Mouse (Mus musculus) kidney, postnatal 10 days (tissue): Measurements from ENCODE around the gene Caml.
"Not testable (repeated sequence)": the region's sequence is repeated elsewhere in the genome, so short reads cannot be mapped to it uniquely, and the experiment has no call there.

Experiments used
- DNase-seq: peaks from one replicate; pipeline ENCODE4 v3.0.0; 2021; ENCODE audit warnings: mixed read lengths

The Caml gene

DNA sequence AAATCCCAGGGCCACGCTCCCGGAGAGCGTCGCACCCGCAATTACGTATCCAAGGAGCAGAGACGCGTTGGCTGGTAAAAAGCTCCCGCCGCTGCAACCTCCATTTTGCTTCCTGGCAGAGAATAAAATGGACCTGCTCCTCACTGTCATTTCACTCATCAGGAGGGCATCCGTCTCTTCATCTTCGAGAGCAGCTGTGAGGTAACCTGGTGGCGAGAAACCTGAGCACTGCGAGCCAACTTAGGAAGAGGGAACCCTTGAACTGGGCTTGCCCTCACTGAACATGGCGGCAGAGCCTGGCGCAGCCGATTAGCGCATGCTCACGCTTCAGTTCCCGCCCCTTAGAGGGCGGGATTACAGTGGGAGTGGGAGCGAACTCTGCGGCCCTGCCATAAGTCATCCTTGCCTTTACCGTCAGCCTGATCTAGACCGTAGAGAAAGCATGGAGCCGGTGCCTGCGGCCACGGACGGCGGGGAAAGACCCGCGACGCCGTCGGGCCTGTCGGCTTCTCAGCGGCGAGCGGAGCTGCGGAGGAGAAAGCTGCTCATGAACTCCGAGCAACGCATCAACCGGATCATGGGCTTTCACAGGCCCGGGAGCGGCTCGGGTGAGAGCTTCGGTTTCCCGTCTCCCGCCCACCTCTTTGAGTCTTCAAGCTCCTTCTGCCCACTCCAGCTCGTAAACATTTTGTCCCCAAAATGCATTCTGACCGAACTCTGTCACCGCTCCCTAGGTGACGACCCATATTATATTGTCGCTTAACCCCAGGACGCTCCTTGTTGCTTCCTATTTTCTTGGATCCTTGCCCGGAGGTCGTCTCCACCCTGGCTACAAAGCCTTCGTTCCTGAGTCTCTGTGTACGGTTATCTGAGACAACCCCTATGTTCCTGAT is at the start of gene Caml:
Caml (plus strand) TSS at position 357 of the 893 bp plus-strand sequence.
- DNase-seq = peak; percentile 93

DNA sequence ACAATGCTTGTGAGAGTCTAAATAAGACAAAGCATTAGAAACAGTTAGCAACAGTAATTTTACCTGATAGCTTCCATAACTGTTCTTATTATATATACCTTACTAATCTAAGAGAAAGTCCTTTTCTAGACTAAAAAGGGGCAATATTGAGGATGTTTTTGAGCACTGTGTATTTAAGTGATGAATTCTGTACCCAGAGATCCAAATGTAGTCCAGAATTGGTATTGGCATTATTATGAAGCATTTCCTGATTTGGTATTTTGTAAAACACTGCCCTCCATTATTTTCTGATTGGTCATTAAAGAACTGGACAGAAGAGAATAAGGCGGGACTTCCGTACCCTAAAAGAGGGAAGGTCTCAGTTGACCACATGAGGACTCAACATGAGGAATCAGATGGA is 49.4 kb upstream of the Caml start, which contains the start of gene Tmed9:
Tmed9 (plus strand) TSS at position 301 of the 400 bp plus-strand sequence.
- DNase-seq = no peak

DNA sequence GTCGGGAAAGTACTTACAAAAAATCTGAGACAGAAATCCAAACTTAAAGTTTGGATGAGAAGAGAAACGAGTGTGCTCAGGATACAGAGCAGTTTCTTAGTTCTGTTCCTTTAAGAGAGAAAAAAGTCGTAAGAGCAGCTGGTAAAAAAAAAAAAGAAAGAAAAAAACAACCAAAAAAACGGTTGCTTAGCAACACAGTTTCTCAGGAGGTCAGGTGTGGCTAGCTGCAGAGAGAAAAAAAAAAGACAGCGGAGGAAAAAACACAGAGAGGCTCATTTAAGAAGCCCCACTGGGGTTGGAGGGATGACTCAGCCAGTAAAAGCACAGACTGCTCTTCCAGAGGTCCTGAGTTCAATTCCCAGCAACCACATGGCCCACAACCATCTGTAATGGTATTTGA is 48.5 kb upstream of the Caml start:
- no peak for DNase-seq

DNA sequence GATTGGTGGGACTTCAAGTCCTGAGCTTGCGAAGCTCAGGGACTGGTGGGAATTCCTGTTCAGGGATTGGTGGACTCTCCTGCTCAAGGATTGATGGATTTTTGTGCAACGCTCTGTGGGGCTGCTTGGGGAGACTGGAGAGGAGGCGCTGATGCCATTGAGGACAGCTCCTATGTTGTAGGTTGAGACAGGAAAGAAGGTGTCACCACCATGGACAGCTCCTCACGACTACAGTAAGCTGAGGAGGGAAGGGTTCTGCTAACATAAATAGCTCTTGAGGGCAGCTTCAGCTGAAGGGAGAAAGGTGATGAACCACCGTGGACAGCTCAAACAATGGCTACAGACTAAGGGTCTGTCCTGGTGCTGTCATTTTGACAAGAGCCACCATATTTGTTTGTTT is 46.9 kb upstream of the Caml start:
- no peak for DNase-seq

DNA sequence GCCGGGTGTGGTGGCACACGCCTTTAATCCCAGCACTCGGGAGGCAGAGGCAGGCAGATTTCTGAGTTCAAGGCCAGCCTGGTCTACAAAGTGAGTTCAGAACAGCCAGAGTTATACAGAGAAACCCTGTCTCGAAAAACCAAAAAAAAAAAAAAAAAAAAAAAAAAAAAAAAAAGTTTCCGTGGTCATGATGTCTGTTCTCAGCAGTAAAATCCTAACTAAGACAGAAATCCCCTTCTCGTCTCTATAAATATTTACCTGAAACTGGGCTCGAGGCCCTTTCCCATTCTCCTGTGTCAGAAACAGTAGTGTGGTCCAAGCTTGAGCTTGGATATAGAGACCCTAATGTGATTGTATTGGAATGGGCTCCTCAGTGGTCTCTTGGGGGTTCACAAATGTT is 45.9 kb upstream of the Caml start:
- not testable (repeated sequence) for DNase-seq

DNA sequence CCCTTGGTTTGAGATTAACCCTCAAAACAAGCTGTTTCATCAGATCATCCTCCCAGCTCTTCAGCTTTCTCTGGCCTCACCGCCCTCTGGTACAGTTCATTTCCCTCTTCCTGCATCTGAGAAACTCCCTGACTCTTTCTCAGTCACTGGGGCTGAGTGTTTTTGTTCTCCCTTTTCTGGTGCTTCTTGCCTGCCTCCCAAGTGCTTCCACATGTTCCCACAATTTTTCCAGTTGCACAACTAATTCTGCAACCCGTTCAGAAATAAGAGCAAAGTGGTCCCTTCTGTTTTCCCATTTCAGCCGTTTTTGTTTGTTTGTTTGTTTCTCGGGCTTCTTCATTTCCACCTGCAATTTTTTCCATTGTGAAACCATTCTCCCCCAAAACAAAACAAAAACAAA is 44.7 kb upstream of the Caml start:
- no peak for DNase-seq

DNA sequence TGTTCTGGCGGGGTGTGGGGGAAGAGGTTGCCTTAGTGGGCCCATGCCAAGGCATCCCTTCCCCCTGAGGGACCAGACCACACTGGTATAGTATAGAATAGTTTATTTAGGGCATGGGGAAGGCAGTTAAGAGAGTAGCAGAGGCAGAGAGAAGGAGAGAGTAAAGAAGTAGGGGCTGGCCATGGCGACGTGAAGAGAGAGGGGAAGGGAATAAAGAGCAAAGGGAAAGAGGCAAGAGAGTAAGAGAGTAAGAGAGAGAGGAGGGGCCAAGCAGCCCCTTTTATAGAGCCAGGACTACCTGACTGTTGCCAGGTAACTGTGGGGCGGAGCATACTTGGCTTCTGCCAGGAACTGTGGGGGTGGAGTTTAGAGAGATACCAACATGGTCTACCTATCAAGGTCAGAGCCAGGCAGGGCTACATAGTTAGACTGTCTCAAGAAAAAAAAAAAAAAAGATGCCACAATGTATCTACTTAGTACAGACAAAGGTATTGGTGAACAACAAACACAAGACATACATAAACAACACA is 30.8 kb upstream of the Caml start:
- peak; percentile 42 for DNase-seq

DNA sequence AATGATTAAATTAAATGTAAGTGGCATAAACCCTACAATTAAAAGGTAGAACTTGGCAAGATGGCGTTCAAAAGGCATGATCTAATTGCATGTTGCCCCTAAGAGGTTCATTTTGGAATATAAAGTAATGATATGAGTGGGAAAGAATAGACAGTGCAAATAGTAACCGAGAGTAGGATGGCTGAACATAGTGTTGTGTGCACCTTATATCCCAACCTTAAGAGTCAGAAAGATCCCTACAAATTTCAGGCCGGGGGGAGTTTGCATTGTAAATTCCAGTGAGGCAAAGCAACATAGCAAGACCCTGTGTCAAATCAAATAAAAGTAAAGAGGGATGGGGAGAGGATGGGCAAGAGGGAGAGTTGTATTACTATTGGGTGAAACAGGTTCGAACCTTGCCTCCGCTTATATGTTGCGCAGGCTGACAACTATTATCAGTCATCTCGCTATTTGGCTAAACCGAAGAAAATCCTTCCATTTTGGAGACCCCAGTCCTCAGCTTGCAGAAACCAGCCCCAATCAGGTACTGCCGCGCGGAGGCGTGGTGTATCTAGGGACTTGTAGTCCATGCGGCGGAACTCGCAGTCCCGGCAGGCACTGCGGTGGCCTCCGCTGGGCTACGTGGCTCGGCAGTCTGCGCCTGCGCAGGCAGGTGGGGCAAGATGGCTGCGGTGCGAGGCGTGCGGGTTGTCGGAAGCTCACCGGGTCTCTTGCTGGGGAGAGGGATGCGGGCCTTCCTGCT is 30.1 kb upstream of the Caml start:
- peak; percentile 98 for DNase-seq

DNA sequence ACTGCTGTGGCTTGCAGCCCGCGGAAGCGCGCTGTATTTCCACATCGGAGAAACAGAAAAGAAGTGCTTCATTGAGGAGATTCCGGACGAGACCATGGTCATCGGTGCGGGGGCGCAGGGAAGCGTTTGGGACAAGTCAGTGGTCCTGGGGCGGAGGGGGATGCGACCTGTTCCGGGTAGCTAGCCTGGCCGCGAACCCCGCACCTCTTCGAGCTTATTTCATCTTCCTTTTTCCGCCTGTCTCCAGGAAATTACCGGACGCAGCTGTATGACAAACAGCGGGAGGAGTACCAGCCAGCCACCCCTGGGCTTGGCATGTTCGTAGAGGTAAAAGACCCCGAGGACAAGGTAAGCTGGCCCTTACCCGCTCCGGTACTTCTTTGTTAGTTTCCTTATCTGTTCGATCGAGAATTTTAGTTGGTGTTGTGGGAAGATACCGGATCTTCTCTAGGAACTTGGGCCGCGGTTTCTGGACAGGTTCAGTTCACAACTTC is 29.5 kb upstream of the Caml start:
- no peak for DNase-seq

DNA sequence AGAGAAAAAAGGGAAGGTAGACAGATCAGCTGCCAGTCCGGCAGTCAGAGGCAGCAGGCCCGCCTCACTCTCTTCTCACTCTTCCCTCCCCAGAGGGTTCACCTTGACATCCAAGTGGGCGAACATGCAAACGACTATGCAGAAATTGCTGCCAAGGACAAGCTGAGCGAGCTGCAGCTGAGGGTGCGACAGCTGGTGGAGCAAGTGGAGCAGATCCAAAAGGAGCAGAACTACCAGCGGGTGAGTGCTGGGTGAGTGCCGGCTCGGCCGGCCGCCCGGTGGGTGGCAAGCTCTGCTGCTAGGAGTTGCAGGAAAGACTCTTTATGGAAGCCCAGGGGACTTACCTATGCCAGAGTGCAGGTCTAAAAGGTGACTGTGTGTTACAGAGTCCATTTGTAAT is 27.4 kb upstream of the Caml start:
- no peak for DNase-seq

DNA sequence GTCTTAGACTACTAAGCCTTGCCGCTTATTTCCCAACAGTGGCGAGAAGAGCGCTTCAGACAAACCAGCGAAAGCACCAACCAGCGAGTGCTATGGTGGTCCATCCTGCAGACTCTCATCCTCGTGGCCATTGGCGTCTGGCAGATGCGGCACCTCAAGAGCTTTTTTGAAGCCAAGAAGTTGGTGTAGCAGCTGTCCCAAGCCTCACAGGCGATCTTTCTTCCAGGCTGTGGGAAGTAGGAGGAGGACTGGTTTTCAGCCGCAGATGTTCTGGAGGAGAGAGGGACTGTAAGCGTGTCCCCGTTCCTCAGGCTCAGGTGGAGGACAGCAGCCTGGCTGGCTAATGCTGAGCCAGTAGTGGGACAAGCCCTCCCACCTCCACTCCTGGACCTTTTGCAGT is 26.0 kb upstream of the Caml start:
- no peak for DNase-seq

DNA sequence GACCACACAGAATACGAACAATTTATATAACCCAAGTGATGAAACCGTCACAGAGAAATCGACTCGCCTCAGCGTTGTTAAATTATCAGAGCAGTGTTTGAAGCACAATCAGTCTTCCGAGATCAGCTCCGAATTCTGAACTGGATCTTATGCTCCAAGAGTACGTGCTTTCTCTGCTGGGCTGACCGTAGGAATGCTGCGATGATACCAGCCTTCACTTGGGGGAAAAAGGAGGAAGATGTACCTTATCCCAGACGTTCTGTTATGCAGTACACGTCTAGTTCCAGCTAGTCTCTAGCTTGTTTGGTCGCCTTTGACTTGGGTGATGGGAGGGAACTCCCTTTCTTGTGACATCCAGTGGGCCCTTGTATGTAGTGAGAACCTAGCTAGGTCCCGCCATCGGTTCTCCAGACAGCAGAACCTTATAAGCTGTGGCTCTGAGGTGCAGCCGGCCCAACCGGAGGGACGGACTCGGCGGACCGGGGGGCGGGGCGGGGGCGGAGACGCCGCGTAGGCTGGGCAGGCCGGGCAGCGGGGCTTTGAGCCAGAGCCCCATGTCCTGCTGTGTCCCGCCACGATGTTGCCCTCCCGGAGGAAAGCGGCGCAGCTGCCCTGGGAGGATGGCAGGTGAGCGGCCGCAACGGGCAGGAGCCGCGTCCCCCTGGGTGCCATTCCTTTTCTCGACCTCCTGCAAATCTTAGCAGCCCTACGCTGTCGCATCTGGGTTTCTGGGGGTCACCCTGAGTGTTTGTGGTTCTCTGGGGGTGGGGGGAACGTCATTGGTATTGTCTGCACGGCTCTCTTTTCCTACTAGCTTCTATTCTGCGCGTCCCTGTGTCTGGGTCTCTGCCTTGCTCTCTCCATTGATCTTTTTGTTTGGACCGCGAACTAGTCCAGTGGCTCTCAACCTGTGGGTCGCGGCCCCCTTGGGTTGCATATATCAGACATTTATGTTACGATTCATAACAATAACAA is 23.0 kb upstream of the Caml start, which contains the start of gene B4galt7:
B4galt7 (plus strand) TSS at position 331 of the 975 bp plus-strand sequence.
- peak; percentile 93 for DNase-seq

DNA sequence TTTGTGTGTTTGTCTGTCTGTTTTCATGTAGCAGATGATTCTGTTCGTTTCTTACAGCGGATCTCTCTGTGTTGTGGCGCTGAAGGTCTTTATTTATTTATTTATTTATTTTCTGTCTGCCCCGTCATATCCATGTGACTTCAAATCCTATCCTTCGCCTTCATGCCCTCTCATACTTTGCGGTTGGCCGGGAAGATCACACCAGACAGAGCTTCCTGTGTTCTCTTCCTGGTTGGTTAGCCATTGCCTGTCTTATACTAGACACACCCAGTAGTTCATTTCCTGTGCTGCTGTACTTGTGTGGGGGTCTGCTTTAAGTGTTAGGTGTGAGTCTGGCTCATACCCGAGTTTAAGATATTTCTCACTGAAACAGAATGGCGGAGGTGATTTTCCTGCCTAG is 22.1 kb upstream of the Caml start:
- no peak for DNase-seq

DNA sequence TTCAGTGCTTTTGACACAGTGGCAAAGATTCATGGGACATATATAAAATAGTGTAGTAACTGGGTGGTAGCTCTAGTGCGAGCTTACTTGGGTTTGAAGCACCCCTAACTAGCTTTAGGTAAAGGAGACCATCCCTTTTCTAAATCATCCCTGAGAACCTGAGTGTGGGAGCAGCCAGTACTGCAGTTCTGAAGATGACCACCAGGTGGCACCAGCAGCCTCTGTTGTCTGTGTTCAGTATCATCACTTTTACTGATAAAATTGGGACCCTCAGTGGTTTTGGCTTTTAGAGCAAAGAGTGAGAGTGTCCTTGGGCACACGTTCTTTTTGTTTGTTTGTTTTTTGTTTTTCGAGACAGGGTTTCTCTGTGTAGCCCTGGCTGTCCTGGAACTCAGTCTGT is 21.2 kb upstream of the Caml start:
- DNase-seq = peak; percentile 91

DNA sequence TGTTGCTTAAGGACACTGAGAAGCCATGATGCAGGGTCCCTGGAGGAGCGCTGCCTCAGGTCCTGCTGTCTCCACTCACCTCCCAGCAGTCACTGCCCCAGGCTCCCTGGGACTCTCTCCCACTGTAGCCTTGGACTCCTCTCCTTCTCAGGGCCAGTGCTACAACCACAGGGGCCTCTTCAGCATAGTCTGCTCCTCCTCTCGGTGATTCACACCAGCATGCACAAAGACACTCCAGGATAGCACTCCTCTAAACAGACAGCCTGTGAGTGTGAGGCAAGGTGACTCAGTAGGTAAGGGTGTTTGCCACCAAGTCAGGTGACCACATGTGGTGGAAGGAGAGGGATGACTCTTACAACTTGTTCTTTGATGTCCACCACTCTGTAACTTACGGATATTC is 18.2 kb upstream of the Caml start:
- no peak for DNase-seq

DNA sequence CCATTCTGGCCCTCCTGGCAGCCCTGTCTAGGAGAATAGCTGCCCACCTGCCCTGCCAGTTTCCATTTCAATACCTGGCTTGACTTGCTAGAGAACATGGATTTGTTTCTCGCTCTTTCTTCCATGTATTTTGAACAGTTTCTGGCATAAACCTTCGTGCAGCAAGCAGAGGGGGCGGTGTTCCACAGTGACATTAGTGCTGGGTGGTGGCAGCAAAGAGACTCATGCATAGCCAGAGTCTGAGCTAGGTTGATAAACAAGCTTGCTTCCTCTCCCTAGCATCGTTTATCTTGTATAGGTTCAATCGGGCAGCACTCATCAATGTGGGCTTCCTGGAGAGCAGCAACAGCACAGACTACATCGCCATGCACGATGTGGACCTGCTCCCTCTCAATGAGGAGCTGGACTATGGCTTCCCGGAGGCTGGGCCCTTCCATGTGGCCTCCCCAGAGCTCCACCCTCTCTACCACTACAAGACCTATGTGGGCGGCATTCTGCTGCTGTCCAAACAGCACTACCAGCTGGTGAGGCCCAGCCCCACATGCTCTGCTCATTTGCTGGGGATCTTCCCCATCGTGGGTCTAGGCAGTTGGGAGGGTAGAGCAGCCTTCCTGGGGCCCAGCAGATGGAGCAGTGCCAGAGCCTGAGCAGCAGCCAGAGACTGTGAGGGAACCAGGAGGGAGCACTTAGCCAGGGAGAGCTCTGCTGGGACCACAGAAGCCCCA is 15.7 kb upstream of the Caml start:
- no peak for DNase-seq

DNA sequence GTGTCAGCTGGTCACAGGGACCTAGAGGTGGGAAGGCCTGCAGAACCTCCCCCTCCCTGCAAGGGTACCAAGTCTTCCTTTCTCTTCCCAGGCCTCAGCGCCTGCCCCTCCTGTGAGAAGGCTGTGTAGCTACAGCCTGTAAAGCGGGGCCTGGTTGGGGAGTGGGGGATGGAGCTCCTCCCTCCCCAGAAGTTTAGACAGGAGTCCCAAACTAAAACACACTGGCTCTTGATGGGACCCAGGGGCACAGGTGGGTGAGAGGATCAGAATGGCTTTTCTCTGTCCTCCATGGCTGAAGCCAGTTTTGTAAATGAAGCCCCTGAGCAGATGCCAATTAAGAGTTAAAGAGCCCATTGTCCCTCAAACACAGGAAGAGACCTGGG is 15.2 kb upstream of the Caml start:
- DNase-seq = no peak

DNA sequence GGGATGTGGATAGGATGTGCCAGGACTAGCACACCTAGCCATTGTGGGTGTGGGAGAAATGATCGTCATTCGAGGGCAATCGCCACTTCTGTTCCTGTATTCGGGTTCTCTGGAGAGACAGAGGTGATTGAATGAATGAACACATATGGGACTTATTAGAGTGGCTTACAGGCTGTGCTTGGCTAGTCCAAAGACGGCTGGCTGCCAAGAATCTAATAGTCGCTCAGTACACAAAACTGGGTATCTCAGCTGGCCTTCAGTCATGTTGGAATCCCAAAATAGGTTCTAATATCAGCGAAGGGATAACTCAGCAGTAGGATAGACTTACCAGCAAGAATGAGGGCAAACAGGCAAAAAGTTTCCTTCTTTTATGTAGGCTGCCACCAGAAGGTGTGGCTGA is 10.8 kb upstream of the Caml start:
- no peak for DNase-seq

DNA sequence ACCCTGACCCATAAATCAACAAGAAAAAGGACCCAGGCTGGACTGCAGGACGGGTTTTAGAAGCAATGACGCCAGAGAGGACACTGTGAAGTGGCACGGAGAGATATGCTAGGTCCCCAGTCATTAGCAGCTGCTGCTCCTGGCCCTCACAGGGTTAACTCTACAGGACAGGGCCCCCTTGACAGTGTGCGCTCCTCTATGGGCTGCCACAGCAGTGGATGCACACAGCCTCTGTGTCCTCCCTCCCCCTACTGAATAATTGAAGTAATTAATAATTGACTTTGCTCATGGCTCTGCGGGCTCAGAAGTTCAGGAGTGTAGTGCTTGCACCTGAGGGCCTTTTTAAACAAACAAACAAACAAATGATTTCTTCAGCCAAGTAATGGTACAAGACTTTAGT is 9.3 kb upstream of the Caml start:
- DNase-seq = no peak

DNA sequence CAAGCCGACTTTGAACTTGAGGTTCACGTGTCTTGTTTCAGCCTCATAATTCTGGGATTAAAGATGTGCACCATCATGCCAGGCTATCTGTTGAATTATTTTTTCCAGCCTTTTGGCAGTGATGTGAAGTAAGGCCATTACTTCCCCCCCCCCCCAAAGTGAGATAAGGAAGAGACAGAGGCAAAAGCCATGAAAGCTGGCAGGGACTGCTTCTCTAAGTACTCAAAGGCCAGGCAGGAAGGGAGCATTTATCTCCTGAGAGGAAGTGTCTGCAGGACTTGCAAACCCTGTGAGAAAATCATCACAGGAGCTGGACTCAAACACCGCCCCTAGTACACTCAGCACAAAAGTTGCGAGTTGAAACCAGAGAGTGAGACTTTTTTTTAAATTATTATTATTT is 3.5 kb upstream of the Caml start:
- DNase-seq = no peak

DNA sequence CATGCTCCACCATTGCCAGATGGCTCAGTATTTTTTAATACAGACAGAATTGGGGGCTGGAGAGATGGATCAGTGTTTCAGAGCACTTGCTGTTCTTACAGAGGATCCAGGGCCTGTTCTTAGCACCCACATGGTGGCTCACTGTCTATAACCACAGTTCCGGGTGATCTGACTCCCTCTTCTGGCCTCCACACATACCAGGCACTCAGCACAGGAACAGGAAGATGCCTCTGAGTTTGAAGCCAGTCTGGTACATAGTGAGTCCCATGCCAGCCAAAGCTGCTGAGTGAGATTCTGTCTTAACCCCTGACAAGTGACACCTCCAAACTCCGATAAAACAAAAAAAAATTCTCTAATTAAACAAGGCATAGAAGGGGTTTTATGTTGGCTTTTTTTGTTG is 2.5 kb upstream of the Caml start:
- DNase-seq = no peak

DNA sequence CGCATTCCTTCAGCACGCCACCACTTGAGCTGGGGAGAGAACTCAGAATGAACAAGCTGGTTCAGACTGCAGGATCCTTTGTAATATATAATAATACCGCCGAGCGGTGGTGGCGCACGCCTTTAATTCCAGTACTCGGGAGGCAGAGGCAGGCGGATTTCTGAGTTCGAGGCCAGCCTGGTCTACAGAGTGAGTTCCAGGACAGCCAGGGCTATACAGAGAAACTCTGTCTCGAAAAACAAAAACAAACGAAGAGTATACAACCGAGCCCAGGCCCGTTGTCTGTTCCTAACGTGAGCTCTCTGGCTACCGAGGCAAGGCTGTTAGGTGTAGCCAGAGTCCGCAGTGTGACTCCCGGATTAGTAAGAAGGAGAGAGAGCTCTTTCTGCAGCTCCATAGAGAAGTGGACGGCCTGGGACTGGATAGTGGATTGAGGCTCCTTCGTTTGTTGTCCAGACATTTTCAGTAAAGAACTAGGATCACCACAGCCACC is 603 bp upstream of the Caml start:
- DNase-seq = not testable (repeated sequence)
